Mouse (Mus musculus): Measurements from ENCODE around the gene Enpp1. TPM values are rescaled to one million over a fixed set of nuclear protein-coding genes. Genes with fewer than 3 reads are reported as not detected.
"Not testable (repeated sequence)": the region's sequence is repeated elsewhere in the genome, so short reads cannot be mapped to it uniquely, and the experiment has no call there.

Gene Enpp1
- polyA plus RNA-seq, 2 experiments = 0.52 to 2.3 TPM

DNA sequence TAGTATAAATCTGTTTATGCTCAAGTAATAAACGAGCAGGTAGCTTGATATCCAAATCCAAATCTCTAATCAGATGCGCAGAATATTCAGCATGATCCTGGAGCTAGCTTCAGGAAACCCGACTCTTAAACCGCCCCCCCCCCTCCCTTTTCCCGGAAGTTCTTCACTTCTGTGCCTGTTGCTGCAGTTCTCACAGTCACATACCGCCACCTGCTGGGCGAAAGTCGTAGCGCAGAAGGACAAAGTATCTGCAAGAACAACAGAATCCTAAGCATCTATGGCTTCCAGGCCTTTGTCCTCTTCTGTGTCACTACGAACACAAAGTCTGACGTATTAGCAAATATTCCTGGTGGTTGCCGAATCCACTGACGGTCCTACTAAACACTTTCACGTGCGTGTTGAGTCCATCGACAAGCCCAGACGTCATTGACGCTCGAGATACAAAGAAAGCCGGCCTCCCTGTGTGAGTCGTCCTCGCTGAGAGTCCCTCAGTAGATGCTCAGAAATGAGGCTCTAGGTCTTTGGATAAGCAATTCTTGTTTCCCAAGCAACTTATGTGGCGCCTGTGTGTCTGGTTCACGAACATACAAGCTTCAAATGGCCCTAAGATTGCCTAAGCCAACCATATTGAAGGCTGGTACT, 86.8 kb downstream of the Enpp1 start:
- peak; percentile 51 to 55 (median 52) for DNase-seq (ENCODE audit: low read depth in 3 of 3, low spot score in 3 of 3)
- H3K4me2 ChIP-seq (ENCODE audit: low read depth) = no peak overlapping the region
- H3K36me3 ChIP-seq (replicated peaks; ENCODE audit: control insufficient read depth, insufficient read depth, low read depth) = no peaks in the 10 kb centered on the region
- H3K27me3 ChIP-seq (ENCODE audit: control insufficient read depth, insufficient read depth, low read length) = no peaks in the 10 kb centered on the region
- TF ChIP-seq EP300 (IDR thresholded peaks at IDR 0.05; ENCODE audit: low read depth) = no peak
- TF ChIP-seq CTCF (IDR thresholded peaks at IDR 0.05; ENCODE audit: low read depth) = peak; percentile 90
- ATAC-seq (ENCODE audit: insufficient read depth) = no peak
- H3K9ac ChIP-seq (replicated peaks) = no peak overlapping the region
- H3K27ac ChIP-seq = no peak overlapping the region
- no peak overlapping the region for H3K4me3 ChIP-seq (ENCODE audit: insufficient read depth in 1 of 2, low read depth in 2 of 2, low read length in 2 of 2)
- WGBS (ENCODE audit: insufficient replicate concordance) = 40% methylated on average over 24 of the region's 24 CpGs
- H3K9me3 ChIP-seq (ENCODE audit: control insufficient read depth, low read length) = no peaks in the 10 kb centered on the region
- H3K4me1 ChIP-seq (replicated peaks; ENCODE audit: control insufficient read depth in 2 of 2, insufficient read depth in 2 of 2, low read length in 1 of 2) = peaks cover 0 to 9% of the 10 kb centered on the region in 2 experiments; a peak in 2 of 4 replicates

DNA sequence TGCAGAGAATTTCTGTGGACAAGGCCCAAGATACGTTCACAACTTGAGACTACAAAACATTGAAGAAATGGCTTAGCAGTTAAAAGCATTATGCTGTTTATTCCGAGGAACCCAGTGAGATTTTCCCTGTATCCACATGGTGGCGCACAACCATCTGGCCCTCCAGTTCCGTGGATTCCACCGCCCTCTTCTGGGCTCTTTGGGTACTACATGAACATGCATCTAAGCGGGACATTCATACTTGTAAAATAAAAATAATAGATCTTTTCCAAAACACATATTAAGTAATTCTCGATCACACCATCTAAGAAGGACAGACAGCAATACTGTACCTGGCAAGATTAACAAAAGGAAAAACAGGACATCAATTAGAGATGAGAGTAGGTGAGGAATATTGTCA, 89.4 kb downstream of the Enpp1 start:
- Histone ChIP-seq H3K4me3 (ENCODE audit: insufficient read depth in 1 of 2, low read depth in 2 of 2, low read length in 2 of 2) (no peak overlapping the region), H3K4me2 (ENCODE audit: low read depth) (no peak overlapping the region), H3K36me3 (replicated peaks; ENCODE audit: control insufficient read depth, insufficient read depth, low read depth) (no peaks in the 10 kb centered on the region), H3K9ac (replicated peaks) (no peak overlapping the region), H3K27ac (no peak overlapping the region), H3K4me1 (replicated peaks; ENCODE audit: control insufficient read depth in 2 of 2, insufficient read depth in 2 of 2, low read length in 1 of 2) (no peaks in the 10 kb centered on the region), H3K9me3 (ENCODE audit: control insufficient read depth, low read length) (no peaks in the 10 kb centered on the region), H3K27me3 (ENCODE audit: control insufficient read depth, insufficient read depth, low read length) (no peaks in the 10 kb centered on the region)
- WGBS (ENCODE audit: insufficient replicate concordance) = 15% methylated on average over 7 of the region's 7 CpGs
- TF ChIP-seq CTCF (IDR thresholded peaks at IDR 0.05; ENCODE audit: low read depth) = peak; percentile 96
- no peak for TF ChIP-seq EP300 (IDR thresholded peaks at IDR 0.05; ENCODE audit: low read depth)
- DNase-seq (ENCODE audit: low read depth in 3 of 3, low spot score in 3 of 3) (peak; percentile 49 to 58 (median 57)), ATAC-seq (ENCODE audit: insufficient read depth) (no peak)

DNA sequence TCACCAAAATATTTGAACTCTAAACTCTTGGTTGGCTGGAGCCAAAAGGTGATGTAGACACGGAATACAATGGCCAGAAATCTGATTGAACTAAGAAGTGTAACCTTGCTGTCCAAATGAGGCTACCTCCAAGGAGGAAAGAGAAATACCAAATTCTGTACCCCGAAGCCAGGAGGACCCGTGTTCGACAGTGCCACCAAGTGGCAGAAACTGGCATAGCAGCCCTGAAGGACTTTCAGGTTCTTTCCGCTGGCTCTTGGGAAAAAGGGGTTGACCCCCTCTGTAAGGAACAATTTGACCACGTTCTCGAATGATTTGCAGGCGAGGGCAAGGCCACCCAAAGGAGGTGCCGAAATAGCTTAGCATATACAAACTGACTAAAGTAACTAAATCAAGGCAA, 90.4 kb downstream of the Enpp1 start:
- no peak for TF ChIP-seq EP300 (IDR thresholded peaks at IDR 0.05; ENCODE audit: low read depth)
- TF ChIP-seq CTCF (IDR thresholded peaks at IDR 0.05; ENCODE audit: low read depth) = peak; percentile 89
- DNase-seq (ENCODE audit: low read depth in 3 of 3, low spot score in 3 of 3) (no peak), ATAC-seq (ENCODE audit: insufficient read depth) (no peak)
- Histone ChIP-seq H3K9me3 (ENCODE audit: control insufficient read depth, low read length) (no peaks in the 10 kb centered on the region), H3K9ac (replicated peaks) (no peak overlapping the region), H3K27ac (no peak overlapping the region), H3K36me3 (replicated peaks; ENCODE audit: control insufficient read depth, insufficient read depth, low read depth) (no peaks in the 10 kb centered on the region), H3K4me1 (replicated peaks; ENCODE audit: control insufficient read depth in 2 of 2, insufficient read depth in 2 of 2, low read length in 1 of 2) (no peaks in the 10 kb centered on the region), H3K27me3 (ENCODE audit: control insufficient read depth, insufficient read depth, low read length) (no peaks in the 10 kb centered on the region), H3K4me2 (ENCODE audit: low read depth) (no peak overlapping the region), H3K4me3 (ENCODE audit: insufficient read depth in 1 of 2, low read depth in 2 of 2, low read length in 2 of 2) (no peak overlapping the region)
- WGBS (ENCODE audit: insufficient replicate concordance) = 26% methylated on average over 9 of the region's 9 CpGs

DNA sequence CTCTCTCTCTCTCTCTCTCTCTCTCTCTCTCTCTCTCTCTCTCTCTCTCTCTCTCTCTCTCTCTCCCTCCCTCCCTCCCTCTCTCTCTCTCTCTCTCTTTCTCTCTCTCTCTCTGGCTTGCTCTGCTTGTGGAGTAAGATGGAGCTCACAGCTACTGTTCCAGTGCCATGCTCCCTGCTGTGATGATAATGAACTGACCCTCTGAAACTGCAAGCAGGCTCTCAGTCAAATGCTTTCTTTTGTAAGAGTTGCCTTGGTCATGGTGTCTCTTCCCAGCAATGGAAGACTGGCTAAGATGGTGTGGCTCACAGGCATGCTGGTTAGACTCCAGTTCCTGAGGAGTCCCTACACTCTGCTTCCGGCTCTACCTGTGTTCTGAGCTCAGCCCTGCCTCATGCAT, 95.4 kb downstream of the Enpp1 start:
- H3K4me2 ChIP-seq (ENCODE audit: low read depth); H3K27ac ChIP-seq; H3K4me3 ChIP-seq (ENCODE audit: insufficient read depth in 1 of 2, low read depth in 2 of 2, low read length in 2 of 2); H3K27me3 ChIP-seq (ENCODE audit: control insufficient read depth, insufficient read depth, low read length); H3K4me1 ChIP-seq (replicated peaks; ENCODE audit: control insufficient read depth in 2 of 2, insufficient read depth in 2 of 2, low read length in 1 of 2); H3K9ac ChIP-seq (replicated peaks); DNase-seq (ENCODE audit: low read depth in 3 of 3, low spot score in 3 of 3); H3K36me3 ChIP-seq (replicated peaks; ENCODE audit: control insufficient read depth, insufficient read depth, low read depth); ATAC-seq (ENCODE audit: insufficient read depth); H3K9me3 ChIP-seq (ENCODE audit: control insufficient read depth, low read length): not testable (repeated sequence)
- WGBS (ENCODE audit: insufficient replicate concordance) = 65% methylated on average over 1 of the region's 1 CpGs

DNA sequence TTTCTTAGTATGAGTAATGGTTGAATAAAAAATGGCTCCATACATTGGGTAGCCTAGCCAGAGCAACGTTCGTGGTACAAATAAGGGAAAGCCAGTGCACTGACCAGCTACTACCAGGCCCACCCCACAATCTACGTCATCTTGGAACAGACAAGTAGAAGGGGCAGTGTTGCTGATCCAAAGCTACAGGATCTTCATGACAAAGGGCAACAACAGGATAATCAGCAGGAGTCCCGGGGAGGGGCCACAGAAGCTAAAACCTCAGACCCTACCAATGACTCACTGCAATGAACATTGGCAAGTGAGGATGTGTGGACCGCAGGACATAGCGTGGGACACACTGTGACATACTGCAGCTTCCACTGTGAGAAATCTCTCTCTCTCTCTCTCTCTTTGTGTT, 96.2 kb downstream of the Enpp1 start:
- H3K4me3 ChIP-seq (ENCODE audit: insufficient read depth in 1 of 2, low read depth in 2 of 2, low read length in 2 of 2) = no peak overlapping the region
- WGBS (ENCODE audit: insufficient replicate concordance) = 74% methylated on average over 6 of the region's 6 CpGs
- H3K36me3 ChIP-seq (replicated peaks; ENCODE audit: control insufficient read depth, insufficient read depth, low read depth) = no peaks in the 10 kb centered on the region
- ATAC-seq (ENCODE audit: insufficient read depth) (no peak), DNase-seq (ENCODE audit: low read depth in 3 of 3, low spot score in 3 of 3) (no peak)
- no peak overlapping the region for H3K27ac ChIP-seq
- no peak overlapping the region for H3K4me2 ChIP-seq (ENCODE audit: low read depth)
- no peaks in the 10 kb centered on the region for H3K27me3 ChIP-seq (ENCODE audit: control insufficient read depth, insufficient read depth, low read length)
- no peaks in the 10 kb centered on the region for H3K4me1 ChIP-seq (replicated peaks; ENCODE audit: control insufficient read depth in 2 of 2, insufficient read depth in 2 of 2, low read length in 1 of 2)
- H3K9me3 ChIP-seq (ENCODE audit: control insufficient read depth, low read length) = no peaks in the 10 kb centered on the region
- H3K9ac ChIP-seq (replicated peaks) = no peak overlapping the region
- TF ChIP-seq CTCF (IDR thresholded peaks at IDR 0.05; ENCODE audit: low read depth) (no peak), EP300 (IDR thresholded peaks at IDR 0.05; ENCODE audit: low read depth) (no peak)
